Mouse (Mus musculus): Measurements from ENCODE around the gene Vti1b. TPM values are rescaled to one million over a fixed set of nuclear protein-coding genes. Genes with fewer than 3 reads are reported as not detected.
A peak's percentile ranks its signal among the peaks of the same experiment; 100 is the strongest.

The Vti1b gene
- polyA plus RNA-seq, 1 experiment from 2014 or later: 97.7 TPM

DNA sequence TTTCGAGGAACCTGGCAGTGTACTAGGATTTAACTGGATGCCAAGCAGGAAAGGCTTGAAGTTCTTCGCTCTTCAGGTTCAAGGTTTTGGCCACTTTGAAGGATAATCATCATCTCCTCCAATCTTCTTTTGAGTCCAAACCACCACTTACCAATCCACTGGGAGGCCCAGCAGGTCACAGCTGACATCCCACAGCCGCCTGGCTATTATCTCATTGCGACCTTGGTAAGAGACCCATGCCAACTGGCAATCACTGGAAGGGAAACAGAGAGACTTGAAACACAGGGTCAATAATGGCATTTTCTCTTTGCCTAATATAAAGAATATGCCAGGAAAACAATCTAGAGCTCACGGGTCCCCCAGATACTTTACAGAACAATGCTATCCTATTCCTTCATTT lies 3.5 kb upstream of the Vti1b start:
- Histone ChIP-seq H3K4me2 (no peak overlapping the region), H3K4me1 (peaks cover 10% of the 10 kb centered on the region), H3K4me3 (replicated peaks) (no peak overlapping the region), H3K9me3 (replicated peaks) (no peaks in the 10 kb centered on the region), H3K27ac (no peak overlapping the region), H3K27me3 (no peaks in the 10 kb centered on the region), H3K36me3 (peaks cover 50% of the 10 kb centered on the region), H3K9ac (no peak overlapping the region)
- no peak for ATAC-seq (replicated peaks; ENCODE audit: low FRiP score)
- WGBS: 92% methylated on average over 5 of the region's 5 CpGs

DNA sequence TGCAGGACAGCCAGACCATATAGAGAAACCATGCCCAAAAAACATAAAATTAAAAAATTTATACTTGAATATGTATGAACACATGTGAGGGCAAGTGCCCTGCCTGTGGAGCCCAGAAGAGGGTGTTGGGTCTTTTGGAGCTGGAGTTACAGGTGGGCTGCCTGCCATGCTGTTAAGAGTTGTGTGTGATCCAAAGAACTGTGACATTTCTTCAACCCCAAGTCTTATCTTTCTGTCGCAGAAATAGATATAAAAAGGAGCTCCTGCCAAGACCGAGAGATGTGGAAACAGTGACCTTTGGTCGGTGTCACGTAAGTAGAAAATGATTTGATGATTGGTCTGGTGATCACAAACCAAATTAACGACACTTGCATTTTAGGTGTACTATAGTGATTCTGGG lies 1.3 kb upstream of the Vti1b start:
- Histone ChIP-seq H3K27ac (no peak overlapping the region), H3K4me3 (replicated peaks) (no peak overlapping the region), H3K36me3 (peaks cover 37% of the 10 kb centered on the region), H3K9me3 (replicated peaks) (no peaks in the 10 kb centered on the region), H3K4me2 (no peak overlapping the region), H3K9ac (no peak overlapping the region), H3K4me1 (peaks cover 10% of the 10 kb centered on the region), H3K27me3 (no peaks in the 10 kb centered on the region)
- ATAC-seq (replicated peaks; ENCODE audit: low FRiP score): no peak
- 85% methylated on average over 5 of the region's 5 CpGs for WGBS

DNA sequence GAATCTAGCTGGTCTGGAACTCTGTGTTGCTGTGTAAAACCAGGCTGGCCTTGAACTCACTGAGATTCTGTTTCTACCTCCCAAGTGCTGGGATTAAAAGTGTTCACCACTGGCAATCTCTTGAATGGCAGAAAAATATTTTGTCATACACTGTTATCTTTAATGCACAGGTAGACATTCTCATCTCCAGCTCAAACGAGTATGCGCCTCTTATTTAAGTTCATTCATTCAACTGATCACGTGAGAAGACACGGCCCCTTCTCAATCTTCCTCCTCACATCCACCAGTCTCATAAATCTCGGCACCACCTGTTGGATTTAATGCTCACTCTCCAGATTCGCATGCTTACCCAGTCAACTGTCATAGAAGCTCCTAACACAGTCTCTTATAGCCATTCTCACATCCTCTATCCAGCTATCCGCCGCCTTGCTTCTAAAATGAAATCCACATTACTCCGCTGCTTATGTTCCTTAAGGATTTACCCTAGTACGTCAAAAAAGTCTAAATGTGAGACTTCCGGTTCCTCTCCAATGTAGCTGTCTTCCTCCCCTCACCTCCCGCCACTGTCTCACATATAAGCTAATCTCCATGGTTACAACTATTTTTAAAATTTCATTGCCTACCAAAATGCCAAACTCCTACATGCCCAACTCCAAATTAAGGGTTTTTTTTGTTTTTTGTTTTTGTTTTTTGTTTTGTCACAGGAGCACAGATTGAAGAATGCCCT lies 1.0 kb downstream of the Vti1b start:
- Histone ChIP-seq H3K4me2 (peak overlapping the region; percentile 76), H3K9ac (peak overlapping the region; percentile 84), H3K27ac (peak overlapping the region; percentile 97; the same call in 1 of the 2 replicates), H3K4me3 (replicated peaks) (peak overlapping the region; percentile 97), H3K27me3 (no peaks in the 10 kb centered on the region), H3K36me3 (peaks cover 20% of the 10 kb centered on the region), H3K9me3 (replicated peaks) (no peaks in the 10 kb centered on the region), H3K4me1 (peaks cover 10% of the 10 kb centered on the region)
- 26% methylated on average over 12 of the region's 12 CpGs for WGBS
- no peak for ATAC-seq (replicated peaks; ENCODE audit: low FRiP score)

DNA sequence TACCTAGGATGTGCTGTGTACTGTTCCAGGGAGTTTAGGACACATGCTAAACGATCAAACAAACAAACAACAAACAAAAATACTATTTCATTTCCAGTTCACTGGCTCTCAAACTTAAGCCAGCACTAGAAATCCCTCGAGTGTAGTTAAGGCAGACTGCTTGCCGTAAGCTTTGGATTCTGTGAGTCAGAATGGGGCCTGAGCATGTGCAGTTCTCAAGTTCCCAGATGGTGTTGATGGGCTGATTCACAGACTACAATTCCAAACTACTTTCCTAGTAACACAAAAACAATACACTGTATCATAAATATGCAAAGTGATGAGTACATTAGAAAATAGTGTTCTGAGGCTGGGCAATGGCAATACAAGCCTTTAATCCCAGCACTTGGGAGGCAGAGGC lies 2.0 kb downstream of the Vti1b start:
- no peaks in the 10 kb centered on the region for H3K27me3 ChIP-seq
- no peak overlapping the region for H3K4me2 ChIP-seq
- no peak overlapping the region for H3K9ac ChIP-seq
- H3K4me1 ChIP-seq: peaks cover 10% of the 10 kb centered on the region
- H3K36me3 ChIP-seq: peaks cover 19% of the 10 kb centered on the region
- H3K4me3 ChIP-seq (replicated peaks): no peak overlapping the region
- H3K27ac ChIP-seq: no peak overlapping the region
- 82% methylated on average over 3 of the region's 3 CpGs for WGBS
- ATAC-seq (replicated peaks; ENCODE audit: low FRiP score): no peak
- H3K9me3 ChIP-seq (replicated peaks): no peaks in the 10 kb centered on the region

DNA sequence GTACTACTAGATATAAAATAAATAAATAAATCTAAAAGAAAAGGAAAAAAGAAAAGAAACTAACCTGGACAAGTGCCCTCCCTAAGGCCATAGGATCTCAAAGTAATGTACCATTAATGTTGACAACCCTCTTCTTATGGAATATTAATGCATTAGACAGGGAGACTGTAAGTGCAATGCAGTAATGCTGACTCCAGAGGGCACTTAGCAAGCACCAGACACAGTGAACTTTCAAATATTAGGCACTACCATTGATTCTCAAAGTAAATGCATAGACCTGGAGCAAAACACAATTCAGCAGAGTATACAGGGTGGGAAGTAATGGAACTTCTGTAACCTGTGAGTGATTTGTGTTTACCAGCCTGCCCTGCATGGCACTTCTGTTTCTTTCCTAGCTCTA lies 3.3 kb downstream of the Vti1b start:
- no peaks in the 10 kb centered on the region for H3K9me3 ChIP-seq (replicated peaks)
- no peak overlapping the region for H3K4me3 ChIP-seq (replicated peaks)
- H3K27ac ChIP-seq: no peak overlapping the region
- H3K36me3 ChIP-seq: peaks cover 20% of the 10 kb centered on the region
- no peak overlapping the region for H3K4me2 ChIP-seq
- no peaks in the 10 kb centered on the region for H3K27me3 ChIP-seq
- H3K4me1 ChIP-seq: peaks cover 10% of the 10 kb centered on the region
- H3K9ac ChIP-seq: no peak overlapping the region
- ATAC-seq (replicated peaks; ENCODE audit: low FRiP score): no peak

DNA sequence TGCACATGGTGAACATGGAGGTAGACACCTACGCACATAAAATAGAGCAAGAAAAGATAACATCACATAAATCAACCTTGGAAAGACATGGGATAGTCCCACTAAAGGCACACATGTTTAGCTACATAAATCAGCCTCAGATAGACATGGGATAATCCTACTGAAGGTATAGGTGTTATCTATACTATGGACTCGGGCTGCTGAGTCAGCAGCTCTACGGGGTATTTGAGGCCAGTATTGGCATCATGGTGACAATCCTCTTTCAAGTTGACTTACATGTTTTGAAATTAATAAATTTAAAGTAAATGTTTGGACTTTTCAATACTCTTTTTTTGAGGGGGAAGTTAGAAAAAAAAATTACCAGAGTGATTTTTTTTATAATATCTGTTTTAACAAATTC lies 9.6 kb downstream of the Vti1b start:
- no peaks in the 10 kb centered on the region for H3K4me1 ChIP-seq
- no peak overlapping the region for H3K4me3 ChIP-seq (replicated peaks)
- ATAC-seq (replicated peaks; ENCODE audit: low FRiP score): no peak
- no peaks in the 10 kb centered on the region for H3K9me3 ChIP-seq (replicated peaks)
- 89% methylated on average over 3 of the region's 3 CpGs for WGBS
- no peak overlapping the region for H3K9ac ChIP-seq
- H3K36me3 ChIP-seq: peaks cover 80% of the 10 kb centered on the region
- no peaks in the 10 kb centered on the region for H3K27me3 ChIP-seq
- no peak overlapping the region for H3K27ac ChIP-seq
- no peak overlapping the region for H3K4me2 ChIP-seq

DNA sequence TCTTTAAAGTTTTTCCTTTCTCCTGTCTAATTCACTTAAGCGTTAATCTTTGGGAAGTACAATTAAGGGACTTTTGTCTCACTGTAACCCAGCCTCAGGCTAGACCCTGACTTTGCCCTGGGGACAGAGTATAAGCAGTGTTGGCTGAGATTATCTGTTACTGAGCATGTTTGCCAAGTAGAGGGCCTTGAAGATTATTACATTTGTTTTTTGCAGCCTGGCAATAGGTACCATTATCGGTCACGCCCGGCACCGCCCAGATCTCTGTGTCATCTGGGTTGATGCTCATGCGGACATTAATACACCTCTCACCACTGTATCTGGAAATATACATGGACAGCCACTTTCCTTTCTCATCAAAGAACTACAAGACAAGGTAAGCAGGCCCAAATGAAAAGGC lies 22.8 kb downstream of the Vti1b start:
- no peak overlapping the region for H3K4me2 ChIP-seq
- peaks cover 22% of the 10 kb centered on the region for H3K36me3 ChIP-seq
- no peaks in the 10 kb centered on the region for H3K4me1 ChIP-seq
- no peaks in the 10 kb centered on the region for H3K9me3 ChIP-seq (replicated peaks)
- no peaks in the 10 kb centered on the region for H3K27me3 ChIP-seq
- WGBS: 92% methylated on average over 6 of the region's 6 CpGs
- no peak overlapping the region for H3K9ac ChIP-seq
- no peak overlapping the region for H3K4me3 ChIP-seq (replicated peaks)
- no peak overlapping the region for H3K27ac ChIP-seq
- no peak for ATAC-seq (replicated peaks; ENCODE audit: low FRiP score)

DNA sequence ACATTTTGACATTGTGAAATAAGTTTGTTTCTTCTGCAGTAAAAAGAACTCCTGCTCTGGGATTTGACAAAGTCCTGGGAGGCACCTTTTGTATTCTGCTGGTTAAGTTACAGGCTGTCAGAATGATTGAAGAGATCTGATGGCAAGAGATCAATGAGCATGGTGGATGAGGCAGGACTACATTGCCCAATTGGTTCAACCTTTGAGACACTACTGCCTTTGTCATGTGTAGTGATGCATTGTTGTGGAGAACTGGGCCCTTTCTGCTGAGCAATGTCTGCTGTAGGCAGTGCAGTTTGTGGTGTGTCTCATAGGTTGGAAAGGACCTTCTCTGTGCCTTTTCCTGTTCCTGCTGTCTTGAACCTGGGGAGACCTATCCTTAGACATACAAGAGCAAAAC lies 31.1 kb downstream of the Vti1b start:
- Histone ChIP-seq H3K4me2 (no peak overlapping the region), H3K27ac (no peak overlapping the region), H3K36me3 (no peaks in the 10 kb centered on the region), H3K27me3 (no peaks in the 10 kb centered on the region), H3K9me3 (replicated peaks) (no peaks in the 10 kb centered on the region), H3K4me1 (no peaks in the 10 kb centered on the region), H3K9ac (no peak overlapping the region), H3K4me3 (replicated peaks) (no peak overlapping the region)
- no peak for ATAC-seq (replicated peaks; ENCODE audit: low FRiP score)

DNA sequence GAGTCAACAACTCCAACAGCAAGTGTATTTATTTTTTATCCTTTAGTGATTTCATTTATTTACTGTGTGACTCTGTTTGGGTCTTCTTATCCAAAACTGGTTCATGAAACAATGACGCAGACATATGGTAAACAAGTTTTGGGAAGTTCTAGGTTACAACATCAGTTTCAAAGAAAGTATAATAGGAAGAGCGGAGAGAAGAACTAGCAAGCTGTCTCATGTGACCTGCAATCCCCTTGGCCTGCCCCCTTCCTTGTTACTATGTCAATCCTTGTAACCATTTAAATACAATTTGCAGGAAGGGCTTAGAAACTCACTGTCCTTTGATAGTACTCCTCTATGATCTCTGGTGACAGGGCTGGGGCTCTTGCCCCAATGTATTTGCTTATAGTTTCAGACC lies 31.7 kb downstream of the Vti1b start:
- no peaks in the 10 kb centered on the region for H3K9me3 ChIP-seq (replicated peaks)
- H3K4me3 ChIP-seq (replicated peaks): no peak overlapping the region
- 88% methylated on average over 2 of the region's 2 CpGs for WGBS
- no peaks in the 10 kb centered on the region for H3K27me3 ChIP-seq
- no peak overlapping the region for H3K27ac ChIP-seq
- H3K4me1 ChIP-seq: no peaks in the 10 kb centered on the region
- H3K36me3 ChIP-seq: no peaks in the 10 kb centered on the region
- no peak for ATAC-seq (replicated peaks; ENCODE audit: low FRiP score)
- no peak overlapping the region for H3K9ac ChIP-seq
- H3K4me2 ChIP-seq: no peak overlapping the region

DNA sequence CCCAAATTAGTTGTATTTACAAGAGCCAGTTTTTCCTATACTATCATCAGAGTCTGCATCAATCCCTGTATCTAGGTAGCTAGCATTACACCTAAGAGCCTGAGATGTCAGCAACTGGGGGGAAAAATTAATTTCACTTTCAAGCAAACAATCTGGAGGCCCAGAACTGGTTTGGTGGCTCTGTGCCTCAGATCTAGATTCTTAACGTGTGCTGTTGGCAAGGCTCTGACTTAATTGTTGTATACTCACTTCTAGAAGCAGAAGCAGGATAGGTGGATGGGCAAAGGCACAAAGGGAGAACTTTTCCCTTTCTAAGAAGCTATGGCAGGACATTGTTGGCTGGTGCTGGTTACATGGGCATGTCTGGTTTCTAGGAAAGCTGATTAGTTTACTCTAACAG lies 33.0 kb downstream of the Vti1b start:
- WGBS: 49% methylated on average over 1 of the region's 1 CpGs
- Histone ChIP-seq H3K4me3 (replicated peaks) (no peak overlapping the region), H3K27ac (no peak overlapping the region), H3K4me1 (peaks cover 8% of the 10 kb centered on the region; the same call in 1 of the 2 replicates), H3K27me3 (no peaks in the 10 kb centered on the region), H3K9me3 (replicated peaks) (no peaks in the 10 kb centered on the region), H3K36me3 (no peaks in the 10 kb centered on the region), H3K4me2 (no peak overlapping the region), H3K9ac (no peak overlapping the region)
- ATAC-seq (replicated peaks; ENCODE audit: low FRiP score): no peak

DNA sequence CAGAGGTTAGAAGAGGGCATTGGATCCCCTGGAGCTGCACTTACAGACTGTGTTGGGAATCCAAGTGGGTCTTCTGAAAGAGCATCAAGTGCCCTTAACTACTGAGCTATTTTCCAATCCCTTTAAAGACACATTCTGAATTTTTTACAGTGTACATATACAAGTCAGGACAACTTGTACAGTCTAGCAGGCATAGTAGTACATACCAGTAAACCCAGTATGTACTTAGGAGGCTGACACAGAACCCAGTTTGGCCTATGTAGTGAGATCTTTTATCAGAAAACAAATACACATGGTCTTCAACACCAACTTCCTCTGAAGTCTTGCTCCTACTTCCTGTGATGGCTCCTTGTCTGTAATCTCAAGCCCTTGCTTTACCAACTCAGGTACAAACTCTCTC lies 33.5 kb downstream of the Vti1b start:
- Histone ChIP-seq H3K4me3 (replicated peaks) (no peak overlapping the region), H3K4me1 (peaks cover 8% of the 10 kb centered on the region; the same call in 1 of the 2 replicates)

DNA sequence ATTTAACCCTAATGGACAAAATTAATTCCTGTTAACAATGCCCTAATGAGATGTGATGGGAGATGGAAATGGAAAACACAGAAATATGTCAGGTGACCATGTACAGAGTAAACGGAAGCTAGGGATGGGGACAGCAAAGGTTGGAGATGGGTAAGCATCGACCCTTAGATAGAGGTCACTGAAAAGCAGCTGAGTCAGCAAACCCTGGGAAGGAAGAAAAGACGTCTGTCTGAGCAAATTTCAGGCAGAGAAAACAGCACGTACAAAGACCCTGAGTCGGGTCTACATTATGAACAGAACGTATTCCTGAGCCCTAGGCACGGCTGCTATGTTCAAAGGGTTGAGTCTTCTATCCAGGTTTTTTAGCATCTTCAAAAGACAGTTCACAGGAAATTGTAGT lies 35.5 kb downstream of the Vti1b start:
- no peak overlapping the region for H3K4me3 ChIP-seq (replicated peaks)
- peaks cover 18% of the 10 kb centered on the region for H3K27me3 ChIP-seq
- H3K36me3 ChIP-seq: no peaks in the 10 kb centered on the region
- no peak overlapping the region for H3K27ac ChIP-seq
- no peak overlapping the region for H3K9ac ChIP-seq
- no peak overlapping the region for H3K4me2 ChIP-seq
- H3K9me3 ChIP-seq (replicated peaks): no peaks in the 10 kb centered on the region
- peaks cover 8% of the 10 kb centered on the region; the same call in 1 of the 2 replicates for H3K4me1 ChIP-seq
- no peak for ATAC-seq (replicated peaks; ENCODE audit: low FRiP score)
- WGBS: 73% methylated on average over 7 of the region's 7 CpGs

More for the DNA sequence above, 33.5 kb downstream of the Vti1b start:
- Histone ChIP-seq H3K36me3 (no peaks in the 10 kb centered on the region), H3K27ac (no peak overlapping the region), H3K9me3 (replicated peaks) (no peaks in the 10 kb centered on the region), H3K27me3 (no peaks in the 10 kb centered on the region), H3K9ac (no peak overlapping the region), H3K4me2 (no peak overlapping the region)
- ATAC-seq (replicated peaks; ENCODE audit: low FRiP score): no peak

DNA sequence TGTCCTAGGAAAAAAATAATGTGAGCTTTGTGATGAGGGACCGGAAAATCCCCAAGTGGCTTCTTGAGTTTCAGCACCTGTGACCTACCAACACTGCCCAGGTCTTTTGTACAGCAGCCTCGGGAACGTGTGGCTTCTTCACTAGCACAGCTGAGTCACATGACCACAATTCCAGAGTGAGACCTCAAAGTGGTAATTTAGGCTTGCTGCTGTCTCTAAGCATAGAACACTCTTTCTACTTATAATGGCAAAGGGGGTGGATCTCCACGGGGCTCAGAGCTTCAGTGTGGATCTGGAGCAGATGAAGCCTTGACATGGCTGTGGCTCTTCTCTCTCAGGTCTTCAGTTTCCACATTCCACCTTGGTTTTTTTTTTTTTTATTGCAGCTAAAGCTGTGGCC lies 37.4 kb downstream of the Vti1b start:
- Histone ChIP-seq H3K4me2 (0 out of 2 replicates have a peak overlapping the region, but pooled peaks have one; percentile 5), H3K9me3 (replicated peaks) (no peaks in the 10 kb centered on the region), H3K36me3 (no peaks in the 10 kb centered on the region), H3K27ac (peak overlapping the region; percentile 34; the same call in 1 of the 2 replicates), H3K9ac (no peak overlapping the region), H3K4me3 (replicated peaks) (no peak overlapping the region), H3K27me3 (peaks cover 36% of the 10 kb centered on the region), H3K4me1 (peaks cover 26% of the 10 kb centered on the region)
- WGBS: 29% methylated on average over 4 of the region's 4 CpGs
- ATAC-seq (replicated peaks; ENCODE audit: low FRiP score): no peak
